Mouse (Mus musculus) neural tube, embryonic 11.5 days (tissue): Measurements from ENCODE around the gene Glo1. TPM values are rescaled to one million over a fixed set of nuclear protein-coding genes. Genes with fewer than 3 reads are reported as not detected.

Experiments used
- ATAC-seq: fragments of 200-750 bp; cut with Nextera tagmentation; 2 replicates; pipeline ENCODE4 v1.8.0; 2017; ENCODE audit warnings: moderate number of reproducible peaks, mild to moderate bottlenecking, moderate TSS enrichment, moderate library complexity; ENCODE audit not compliant: insufficient read depth, low FRiP score, low TSS enrichment
- DNase-seq: peaks from one replicate; pipeline ENCODE4 v3.0.0-alpha.2; 2015; ENCODE audit warnings: low spot score
- H3K27ac ChIP-seq: fragments of 300-500 bp; sonication (generic); 2 replicates; pipeline ENCODE4 v1.5.1; 2014; ENCODE audit warnings: low read depth, mild to moderate bottlenecking, low read length
- H3K27me3 ChIP-seq: fragments of 300-500 bp; sonication (generic); 2 replicates; pipeline ENCODE4 v1.6.1; 2014; ENCODE audit warnings: mild to moderate bottlenecking, low read length, mixed read lengths; ENCODE audit not compliant: control insufficient read depth, insufficient read depth
- H3K36me3 ChIP-seq: fragments of 300-500 bp; sonication (generic); 2 replicates; pipeline ENCODE4 v1.6.1; 2014; ENCODE audit warnings: mild to moderate bottlenecking, low read length, moderate library complexity, mixed read lengths; ENCODE audit not compliant: control insufficient read depth, insufficient read depth
- H3K4me1 ChIP-seq: fragments of 300-500 bp; sonication (generic); 2 replicates; pipeline ENCODE4 v1.6.1; 2014; ENCODE audit warnings: low read length, mixed read lengths; ENCODE audit not compliant: control insufficient read depth, insufficient read depth
- H3K4me2 ChIP-seq: fragments of 300-500 bp; sonication (generic); 2 replicates; pipeline ENCODE4 v1.6.1; 2014; ENCODE audit warnings: low read depth, mild to moderate bottlenecking, moderate library complexity
- H3K4me3 ChIP-seq: fragments of 300-500 bp; sonication (generic); 2 replicates; pipeline ENCODE4 v1.5.1; 2014; ENCODE audit warnings: low read depth, low read length
- H3K9ac ChIP-seq: fragments of 300-500 bp; sonication (generic); 2 replicates; pipeline ENCODE4 v1.6.1; 2014; ENCODE audit warnings: mild to moderate bottlenecking, low read length
- H3K9me3 ChIP-seq: fragments of 300-500 bp; sonication (generic); 2 replicates; pipeline ENCODE4 v1.6.1; 2016; ENCODE audit warnings: low read length; ENCODE audit not compliant: control insufficient read depth
- WGBS: fragments of 180-500 bp; shearing (Covaris S2); extraction: QIAGEN DNeasy Blood & Tissue Kit; methylation state at CpG from one replicate; pipeline ENCODE4 v1.1.7; 2014; 5-methylcytosine and 5-hydroxymethylcytosine counted together
- polyA plus RNA-seq: library from polyadenylated mRNA; unstranded; fragments of >200 nt; fragmentation: Nextera tagmentation; extraction: Ambion mirVana; gene quantifications from 2 replicates; pipeline ENCODE4 v1.2.1, GENCODE M21; 2014

Gene Glo1
- polyA plus RNA-seq, 1 experiment from 2014 or later, result 211 TPM

GRCm38 (mm10) chr17:30609980-30610307, 16.7 kb downstream of the Glo1 start:
- no peak overlapping the region for H3K4me2 ChIP-seq
- no peak overlapping the region for H3K4me3 ChIP-seq
- no peak for ATAC-seq
- H3K4me1 ChIP-seq, result peaks cover 8% of the 10 kb centered on the region
- H3K9me3 ChIP-seq, result no peaks in the 10 kb centered on the region
- no peaks in the 10 kb centered on the region for H3K27me3 ChIP-seq
- WGBS, result 97% methylated on average over 5 of the region's 5 CpGs
- H3K36me3 ChIP-seq, result no peaks in the 10 kb centered on the region
- H3K9ac ChIP-seq, result no peak overlapping the region
- H3K27ac ChIP-seq, result no peak overlapping the region
- DNase-seq, result no peak

- Histone ChIP-seq H3K4me2 (no peak overlapping the region), H3K27me3 (no peaks in the 10 kb centered on the region), H3K4me1 (peaks cover 8% of the 10 kb centered on the region), H3K4me3 (no peak overlapping the region), H3K36me3 (no peaks in the 10 kb centered on the region), H3K27ac (0 out of 2 replicates have a peak overlapping the region, but pooled peaks have one; percentile 8), H3K9ac (no peak overlapping the region), H3K9me3 (no peaks in the 10 kb centered on the region)
- DNase-seq, result no peak
- WGBS, result 92% methylated on average over 16 of the region's 16 CpGs
- no peak for ATAC-seq
Observed at GRCm38 (mm10) chr17:30609305-30609979, 17.2 kb downstream of the Glo1 start.

GRCm38 (mm10) chr17:30607909-30608495, 18.7 kb downstream of the Glo1 start:
- no peaks in the 10 kb centered on the region; the same call in 1 of the 2 replicates for H3K36me3 ChIP-seq
- WGBS, result 58% methylated on average over 8 of the region's 8 CpGs
- peaks cover 8% of the 10 kb centered on the region for H3K4me1 ChIP-seq
- H3K4me2 ChIP-seq, result no peak overlapping the region
- no peaks in the 10 kb centered on the region for H3K9me3 ChIP-seq
- H3K27me3 ChIP-seq, result no peaks in the 10 kb centered on the region
- ATAC-seq, result no peak
- no peak overlapping the region for H3K4me3 ChIP-seq
- DNase-seq, result no peak
- H3K9ac ChIP-seq, result no peak overlapping the region
- H3K27ac ChIP-seq, result no peak overlapping the region

GRCm38 (mm10) chr17:30607330-30607729, 19.3 kb downstream of the Glo1 start:
- H3K4me2 ChIP-seq, result no peak overlapping the region
- peaks cover 8% of the 10 kb centered on the region for H3K4me1 ChIP-seq
- no peaks in the 10 kb centered on the region for H3K27me3 ChIP-seq
- H3K27ac ChIP-seq, result no peak overlapping the region
- DNase-seq (no peak), ATAC-seq (no peak)
- H3K9me3 ChIP-seq, result no peaks in the 10 kb centered on the region
- H3K4me3 ChIP-seq, result no peak overlapping the region
- 85% methylated on average over 7 of the region's 7 CpGs for WGBS
- H3K9ac ChIP-seq, result no peak overlapping the region
- peaks cover 2% of the 10 kb centered on the region for H3K36me3 ChIP-seq

- Histone ChIP-seq H3K4me3 (no peak overlapping the region), H3K9me3 (no peaks in the 10 kb centered on the region), H3K4me2 (no peak overlapping the region), H3K36me3 (peaks cover 5% of the 10 kb centered on the region), H3K4me1 (peaks cover 8% of the 10 kb centered on the region), H3K9ac (no peak overlapping the region), H3K27ac (no peak overlapping the region), H3K27me3 (no peaks in the 10 kb centered on the region)
- ATAC-seq, result no peak
- DNase-seq, result no peak
- WGBS, result 93% methylated on average over 8 of the region's 8 CpGs
Observed at GRCm38 (mm10) chr17:30606634-30607081, 20.0 kb downstream of the Glo1 start.

- H3K36me3 ChIP-seq, result peaks cover 5% of the 10 kb centered on the region
- no peaks in the 10 kb centered on the region for H3K9me3 ChIP-seq
- H3K9ac ChIP-seq, result no peak overlapping the region
- H3K4me2 ChIP-seq, result no peak overlapping the region
- ATAC-seq, result no peak
- H3K4me3 ChIP-seq, result no peak overlapping the region
- peaks cover 8% of the 10 kb centered on the region; the same call in 1 of the 2 replicates for H3K4me1 ChIP-seq
- WGBS, result 85% methylated on average over 11 of the region's 11 CpGs
- H3K27me3 ChIP-seq, result no peaks in the 10 kb centered on the region
- no peak for DNase-seq
- H3K27ac ChIP-seq, result no peak overlapping the region
Observed at GRCm38 (mm10) chr17:30606206-30606605, 20.5 kb downstream of the Glo1 start.

- Histone ChIP-seq H3K9ac (no peak overlapping the region), H3K36me3 (peaks cover 5% of the 10 kb centered on the region), H3K4me3 (no peak overlapping the region), H3K9me3 (no peaks in the 10 kb centered on the region), H3K4me1 (peaks cover 8% of the 10 kb centered on the region; the same call in 1 of the 2 replicates), H3K27me3 (no peaks in the 10 kb centered on the region), H3K27ac (no peak overlapping the region), H3K4me2 (no peak overlapping the region)
- 94% methylated on average over 5 of the region's 5 CpGs for WGBS
- ATAC-seq, result no peak
- no peak for DNase-seq
Observed at GRCm38 (mm10) chr17:30605001-30605400, 21.7 kb downstream of the Glo1 start.

- Histone ChIP-seq H3K4me1 (peaks cover 8% of the 10 kb centered on the region; the same call in 1 of the 2 replicates), H3K27ac (no peak overlapping the region), H3K4me2 (no peak overlapping the region), H3K9me3 (no peaks in the 10 kb centered on the region), H3K36me3 (peaks cover 5% of the 10 kb centered on the region), H3K4me3 (no peak overlapping the region), H3K9ac (no peak overlapping the region), H3K27me3 (no peaks in the 10 kb centered on the region)
- DNase-seq (no peak), ATAC-seq (no peak)
- WGBS, result 90% methylated on average over 6 of the region's 6 CpGs
Observed at GRCm38 (mm10) chr17:30604296-30604695, 22.4 kb downstream of the Glo1 start.

GRCm38 (mm10) chr17:30602175-30602574, 24.5 kb downstream of the Glo1 start:
- Histone ChIP-seq H3K36me3 (peaks cover 13% of the 10 kb centered on the region), H3K4me2 (no peak overlapping the region), H3K4me1 (peaks cover 2% of the 10 kb centered on the region; the same call in 1 of the 2 replicates), H3K9me3 (no peaks in the 10 kb centered on the region), H3K4me3 (no peak overlapping the region), H3K27ac (no peak overlapping the region), H3K27me3 (no peaks in the 10 kb centered on the region), H3K9ac (no peak overlapping the region)
- no peak for ATAC-seq
- DNase-seq, result no peak
- 95% methylated on average over 14 of the region's 14 CpGs for whole genome bisulfite sequencing
